Mouse (Mus musculus) telencephalon, adult 2 months (tissue): Measurements from ENCODE around the gene Polr2m.

Experiments used
- DNase-seq: peaks from one replicate; pipeline ENCODE4 v3.0.0-alpha.2; 2011; ENCODE audit warnings: low read depth, low spot score

Gene Polr2m

GRCm38 (mm10) chr9:71475536-71475935 is 10.2 kb downstream of the Polr2m start:
- DNase-seq, result no peak

GRCm38 (mm10) chr9:71467434-71467833 is 18.3 kb downstream of the Polr2m start:
- DNase-seq, result no peak

- DNase-seq, result no peak
These were observed 19.6 kb downstream of the Polr2m start for GRCm38 (mm10) chr9:71466111-71466510.

GRCm38 (mm10) chr9:71463072-71463667 is 22.6 kb downstream of the Polr2m start:
- DNase-seq, result no peak

- DNase-seq, result no peak
These were observed 29.0 kb downstream of the Polr2m start for GRCm38 (mm10) chr9:71456738-71457137.

GRCm38 (mm10) chr9:71453917-71454316 is 31.8 kb downstream of the Polr2m start:
- no peak for DNase-seq

- no peak for DNase-seq
These were observed 32.4 kb downstream of the Polr2m start for GRCm38 (mm10) chr9:71453352-71453751.

GRCm38 (mm10) chr9:71450626-71451025 is 35.1 kb downstream of the Polr2m start:
- DNase-seq, result no peak

GRCm38 (mm10) chr9:71447573-71447972 is 38.2 kb downstream of the Polr2m start:
- DNase-seq, result peak; percentile 21

GRCm38 (mm10) chr9:71445308-71445707 is 40.4 kb downstream of the Polr2m start:
- no peak for DNase-seq

GRCm38 (mm10) chr9:71438146-71438545 is 47.6 kb downstream of the Polr2m start:
- DNase-seq, result peak; percentile 45
